Mouse (Mus musculus): ENCODE results near the gene Dysf. TPM values are rescaled to one million over a fixed set of nuclear protein-coding genes. Genes with fewer than 3 reads are reported as not detected.

Dysf gene
- polyA plus RNA-seq, 1 experiment from 2014 or later, result 4.9 TPM

DNA sequence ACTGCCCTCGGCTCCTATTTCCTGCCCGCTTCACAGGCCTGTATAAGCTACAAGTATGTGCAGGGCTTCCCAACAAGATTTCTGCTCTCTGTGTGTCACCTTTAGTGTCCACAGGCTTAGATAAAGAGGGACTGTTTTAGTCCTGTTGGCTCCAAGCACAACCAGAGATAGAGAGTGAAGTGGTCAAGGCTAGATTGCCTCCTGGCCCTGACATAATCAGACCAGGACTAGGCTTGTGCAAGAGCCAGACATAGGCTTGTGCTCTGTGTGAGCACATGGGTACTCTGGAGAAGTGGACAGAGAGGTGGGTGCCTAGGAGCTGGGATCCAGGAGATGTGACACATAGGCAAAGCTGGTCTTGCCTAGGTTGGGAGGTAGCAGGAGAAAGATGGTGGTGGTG lies 146.1 kb downstream of the Dysf start:
- H3K4me1 ChIP-seq, result no peaks in the 10 kb centered on the region
- H3K4me3 ChIP-seq, result no peak overlapping the region
- WGBS, result 93% methylated on average over 2 of the region's 2 CpGs
- H3K9ac ChIP-seq, result no peak overlapping the region
- H3K4me2 ChIP-seq (replicated peaks), result no peak overlapping the region
- H3K36me3 ChIP-seq, result no peaks in the 10 kb centered on the region
- H3K27me3 ChIP-seq, result no peaks in the 10 kb centered on the region
- no peak overlapping the region for H3K27ac ChIP-seq
- ATAC-seq (ENCODE audit: low FRiP score), result no peak
- H3K9me3 ChIP-seq (replicated peaks), result no peaks in the 10 kb centered on the region

DNA sequence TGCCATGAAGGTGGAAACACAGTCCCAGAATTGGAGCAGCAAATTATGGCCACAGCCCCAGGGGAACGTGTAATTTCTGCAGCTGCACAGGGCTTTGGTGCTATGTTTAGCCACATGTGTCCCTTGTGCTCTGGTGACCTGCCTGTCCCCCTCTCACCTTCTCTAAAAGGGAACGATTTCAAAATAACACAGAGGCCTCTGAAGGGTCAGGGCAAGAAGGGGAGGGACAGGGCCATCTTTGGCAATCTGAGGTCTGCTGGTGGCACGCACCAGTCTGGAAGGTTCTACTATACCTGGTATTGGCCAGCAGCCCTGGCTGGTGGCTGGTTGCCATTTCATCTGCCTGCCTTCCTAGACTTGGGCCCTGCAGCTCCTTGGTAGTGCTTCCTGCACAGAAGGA lies 147.4 kb downstream of the Dysf start:
- ATAC-seq (ENCODE audit: low FRiP score), result no peak
- WGBS, result 81% methylated on average over 3 of the region's 3 CpGs
- no peaks in the 10 kb centered on the region for H3K36me3 ChIP-seq
- H3K27ac ChIP-seq, result no peak overlapping the region
- no peak overlapping the region for H3K4me2 ChIP-seq (replicated peaks)
- H3K9ac ChIP-seq, result no peak overlapping the region
- no peaks in the 10 kb centered on the region for H3K4me1 ChIP-seq
- H3K27me3 ChIP-seq, result no peaks in the 10 kb centered on the region
- H3K9me3 ChIP-seq (replicated peaks), result no peaks in the 10 kb centered on the region
- H3K4me3 ChIP-seq, result no peak overlapping the region

DNA sequence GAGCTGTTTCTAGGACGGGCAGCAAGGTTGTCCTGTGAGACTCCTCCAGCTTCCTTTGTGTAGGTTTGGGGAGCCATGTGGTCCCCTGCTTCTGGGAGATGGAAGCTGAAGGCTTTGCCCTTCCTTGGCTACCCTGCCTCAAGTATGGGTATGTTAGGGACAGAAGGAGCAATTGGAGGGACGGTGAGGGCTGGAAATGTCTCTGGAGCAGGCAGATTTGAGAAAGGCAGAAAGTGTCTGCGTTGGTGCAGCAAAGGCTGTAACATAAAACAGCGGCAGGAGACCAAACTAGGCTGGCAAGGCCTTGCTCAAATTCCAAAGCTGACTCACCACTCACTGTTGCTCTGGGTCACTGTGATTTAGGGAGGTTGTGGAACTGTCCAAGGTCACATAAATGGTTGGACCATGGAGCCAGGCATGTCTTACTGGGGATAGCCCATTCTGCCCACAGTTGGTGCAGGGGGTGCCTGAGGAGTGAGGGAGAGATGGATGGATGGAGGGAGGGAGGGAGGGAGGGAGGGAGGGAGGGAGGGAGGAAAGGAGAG lies 148.2 kb downstream of the Dysf start:
- Histone ChIP-seq H3K4me3 (no peak overlapping the region), H3K36me3 (no peaks in the 10 kb centered on the region), H3K27ac (no peak overlapping the region), H3K4me1 (no peaks in the 10 kb centered on the region), H3K27me3 (no peaks in the 10 kb centered on the region), H3K9ac (no peak overlapping the region), H3K4me2 (replicated peaks) (no peak overlapping the region), H3K9me3 (replicated peaks) (no peaks in the 10 kb centered on the region)
- no peak for ATAC-seq (ENCODE audit: low FRiP score)
- 75% methylated on average over 4 of the region's 4 CpGs for WGBS

DNA sequence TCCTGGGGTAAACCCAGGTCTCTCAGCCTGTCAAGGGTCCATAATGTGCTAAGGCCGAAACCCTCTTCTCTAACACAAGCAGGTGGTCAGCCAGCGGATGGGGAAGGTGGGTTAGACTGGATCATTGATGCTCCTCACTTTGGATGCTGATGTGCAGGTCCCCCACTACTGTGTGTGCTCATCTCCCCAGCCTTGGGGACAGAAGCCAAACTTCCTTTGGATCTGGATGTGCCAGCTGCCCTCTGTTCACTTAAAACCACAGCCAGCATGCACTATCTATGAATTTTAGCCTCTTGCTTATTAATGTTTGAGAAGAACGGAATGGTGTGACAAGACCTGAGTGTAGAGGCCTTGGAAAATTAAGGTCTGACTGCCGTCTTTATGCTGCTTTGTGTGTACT lies 150.7 kb downstream of the Dysf start:
- no peaks in the 10 kb centered on the region for H3K36me3 ChIP-seq
- ATAC-seq (ENCODE audit: low FRiP score), result no peak
- 89% methylated on average over 4 of the region's 4 CpGs for WGBS

DNA sequence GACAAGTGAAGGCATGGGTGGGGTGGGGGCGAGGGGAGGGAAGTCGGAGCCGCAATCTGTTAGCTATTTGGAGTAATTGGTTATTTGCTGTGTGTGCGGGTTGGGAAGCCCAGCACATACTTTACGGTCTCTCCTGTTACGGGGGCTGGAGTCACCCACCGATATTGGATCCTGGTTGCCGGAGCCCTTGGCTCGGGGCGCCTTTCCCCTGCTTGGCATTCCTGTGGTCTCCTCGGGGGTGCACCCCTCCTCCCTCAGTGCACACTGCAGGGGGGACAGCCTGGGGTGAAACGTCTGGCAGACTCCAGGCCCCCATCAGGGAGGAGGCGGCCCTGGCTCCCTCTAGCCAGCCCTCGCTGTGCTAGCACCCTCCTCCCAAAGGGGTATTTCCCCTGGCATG lies 159.2 kb downstream of the Dysf start:
- whole genome bisulfite sequencing, result 81% methylated on average over 14 of the region's 14 CpGs
- Histone ChIP-seq H3K9me3 (replicated peaks) (no peaks in the 10 kb centered on the region), H3K27ac (no peak overlapping the region), H3K4me1 (no peaks in the 10 kb centered on the region), H3K36me3 (no peaks in the 10 kb centered on the region), H3K4me3 (no peak overlapping the region), H3K4me2 (replicated peaks) (no peak overlapping the region), H3K9ac (no peak overlapping the region), H3K27me3 (no peaks in the 10 kb centered on the region)
- no peak for ATAC-seq (ENCODE audit: low FRiP score)

More for the DNA sequence above, 150.7 kb downstream of the Dysf start:
- no peaks in the 10 kb centered on the region for H3K4me1 ChIP-seq
- no peak overlapping the region for H3K9ac ChIP-seq
- no peak overlapping the region for H3K4me3 ChIP-seq
- H3K4me2 ChIP-seq (replicated peaks), result no peak overlapping the region
- H3K9me3 ChIP-seq (replicated peaks), result no peaks in the 10 kb centered on the region
- no peaks in the 10 kb centered on the region for H3K27me3 ChIP-seq
- no peak overlapping the region for H3K27ac ChIP-seq

DNA sequence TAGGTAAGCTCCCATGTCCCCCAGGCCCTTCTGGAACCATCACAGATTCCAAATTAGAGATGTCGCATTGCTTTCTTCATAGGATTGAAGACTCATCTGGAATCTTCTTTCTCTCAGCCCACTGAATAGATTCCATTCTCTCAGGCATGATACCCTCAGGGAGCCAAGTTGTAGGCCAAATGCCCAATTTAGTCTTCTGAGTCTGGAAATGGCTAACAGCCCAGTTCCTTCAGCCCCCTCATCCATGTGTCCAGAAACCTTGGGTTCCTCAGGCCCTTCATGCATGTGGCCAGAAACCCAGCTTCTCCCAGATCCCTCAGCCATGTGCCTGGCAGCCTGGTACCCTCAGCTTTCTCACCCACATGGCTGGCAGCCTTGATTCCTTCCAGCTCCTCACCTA lies 160.2 kb downstream of the Dysf start:
- Histone ChIP-seq H3K4me3 (no peak overlapping the region), H3K27ac (no peak overlapping the region), H3K4me2 (replicated peaks) (no peak overlapping the region), H3K9me3 (replicated peaks) (no peaks in the 10 kb centered on the region), H3K36me3 (no peaks in the 10 kb centered on the region), H3K9ac (no peak overlapping the region), H3K4me1 (no peaks in the 10 kb centered on the region), H3K27me3 (no peaks in the 10 kb centered on the region)
- 89% methylated on average over 1 of the region's 1 CpGs for WGBS
- no peak for ATAC-seq (ENCODE audit: low FRiP score)

DNA sequence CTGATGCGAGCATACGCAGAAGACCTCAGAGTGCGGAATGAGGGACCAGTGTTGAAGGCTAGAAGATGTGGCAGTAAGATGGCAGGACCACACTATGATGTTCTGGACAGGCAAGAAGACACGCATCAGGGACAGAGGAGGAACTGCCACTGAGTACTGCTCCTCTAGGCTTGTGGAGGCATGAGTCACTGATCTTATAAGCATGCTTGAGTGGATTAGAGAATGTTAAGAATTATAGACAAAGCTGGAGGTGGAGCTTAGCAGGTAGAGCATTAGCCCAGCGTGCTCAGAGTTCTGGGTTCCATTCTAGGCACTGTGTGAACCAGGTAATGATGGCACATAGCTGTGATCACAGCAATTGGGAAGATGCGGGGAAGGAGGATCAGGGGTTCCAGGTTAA lies 165.2 kb downstream of the Dysf start:
- H3K9me3 ChIP-seq (replicated peaks), result no peaks in the 10 kb centered on the region
- no peak for ATAC-seq (ENCODE audit: low FRiP score)
- no peaks in the 10 kb centered on the region for H3K4me1 ChIP-seq
- 91% methylated on average over 6 of the region's 6 CpGs for WGBS
- no peak overlapping the region for H3K27ac ChIP-seq
- no peak overlapping the region for H3K9ac ChIP-seq
- no peaks in the 10 kb centered on the region for H3K27me3 ChIP-seq
- H3K4me3 ChIP-seq, result no peak overlapping the region
- no peaks in the 10 kb centered on the region for H3K36me3 ChIP-seq
- no peak overlapping the region for H3K4me2 ChIP-seq (replicated peaks)

DNA sequence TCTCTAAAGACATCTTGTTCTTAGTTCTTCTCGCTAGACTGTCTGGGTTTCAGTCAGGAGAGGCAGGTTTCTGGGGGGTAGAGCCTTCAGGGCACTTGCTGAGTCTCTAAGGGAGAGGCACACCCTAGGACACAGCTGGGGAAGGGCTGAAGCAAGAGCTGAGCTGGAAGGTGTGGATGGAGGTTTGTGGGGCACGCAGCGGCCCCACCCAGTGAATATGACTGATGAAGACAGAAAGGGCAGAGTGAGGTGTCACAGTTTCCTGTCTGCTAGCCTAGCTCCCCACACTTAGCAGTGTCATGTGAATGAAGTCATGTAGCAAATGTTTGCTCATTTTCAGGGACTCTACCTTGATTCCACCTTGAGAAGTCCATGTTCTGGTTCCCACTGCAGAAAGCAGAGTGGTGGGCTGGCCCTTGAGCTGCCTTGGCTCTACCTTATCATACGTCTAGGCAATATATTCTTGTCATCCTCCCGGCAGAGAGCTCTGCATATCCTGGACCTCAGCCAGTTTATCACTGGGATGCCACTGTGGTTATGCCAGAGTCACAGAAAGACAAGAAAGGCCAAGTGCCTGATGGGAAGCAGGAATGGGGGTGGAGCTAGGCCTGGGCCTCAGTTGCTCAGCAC lies 170.5 kb downstream of the Dysf start:
- no peak overlapping the region for H3K9ac ChIP-seq
- no peaks in the 10 kb centered on the region for H3K27me3 ChIP-seq
- no peaks in the 10 kb centered on the region for H3K4me1 ChIP-seq
- no peak overlapping the region for H3K4me3 ChIP-seq
- ATAC-seq (ENCODE audit: low FRiP score), result no peak
- H3K36me3 ChIP-seq, result no peaks in the 10 kb centered on the region
- no peaks in the 10 kb centered on the region for H3K9me3 ChIP-seq (replicated peaks)
- WGBS, result 79% methylated on average over 5 of the region's 5 CpGs
- H3K27ac ChIP-seq, result no peak overlapping the region
- H3K4me2 ChIP-seq (replicated peaks), result no peak overlapping the region

DNA sequence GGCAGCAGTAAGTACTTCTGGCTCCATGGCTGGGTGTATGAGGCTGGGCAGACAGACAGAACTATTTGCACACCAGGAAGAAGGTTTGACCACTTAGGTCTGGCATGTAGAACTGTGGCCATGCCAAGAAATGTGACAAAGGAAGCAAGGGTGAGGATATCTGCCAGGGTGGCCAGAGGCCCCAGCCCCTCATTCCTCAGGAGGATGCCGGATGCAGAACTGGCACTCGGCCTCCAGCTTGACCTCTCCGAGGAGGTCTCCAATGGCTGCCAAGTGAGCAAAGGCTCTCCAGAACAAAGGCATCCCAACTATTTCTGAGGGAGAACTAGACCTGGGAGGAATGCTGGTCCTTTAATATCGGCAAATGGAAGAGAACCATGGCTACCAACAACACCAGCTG lies 173.1 kb downstream of the Dysf start:
- Histone ChIP-seq H3K4me1 (no peaks in the 10 kb centered on the region), H3K4me3 (no peak overlapping the region), H3K4me2 (replicated peaks) (no peak overlapping the region), H3K27ac (no peak overlapping the region), H3K36me3 (no peaks in the 10 kb centered on the region), H3K9ac (no peak overlapping the region), H3K9me3 (replicated peaks) (no peaks in the 10 kb centered on the region), H3K27me3 (no peaks in the 10 kb centered on the region)
- WGBS, result 59% methylated on average over 4 of the region's 4 CpGs
- no peak for ATAC-seq (ENCODE audit: low FRiP score)

DNA sequence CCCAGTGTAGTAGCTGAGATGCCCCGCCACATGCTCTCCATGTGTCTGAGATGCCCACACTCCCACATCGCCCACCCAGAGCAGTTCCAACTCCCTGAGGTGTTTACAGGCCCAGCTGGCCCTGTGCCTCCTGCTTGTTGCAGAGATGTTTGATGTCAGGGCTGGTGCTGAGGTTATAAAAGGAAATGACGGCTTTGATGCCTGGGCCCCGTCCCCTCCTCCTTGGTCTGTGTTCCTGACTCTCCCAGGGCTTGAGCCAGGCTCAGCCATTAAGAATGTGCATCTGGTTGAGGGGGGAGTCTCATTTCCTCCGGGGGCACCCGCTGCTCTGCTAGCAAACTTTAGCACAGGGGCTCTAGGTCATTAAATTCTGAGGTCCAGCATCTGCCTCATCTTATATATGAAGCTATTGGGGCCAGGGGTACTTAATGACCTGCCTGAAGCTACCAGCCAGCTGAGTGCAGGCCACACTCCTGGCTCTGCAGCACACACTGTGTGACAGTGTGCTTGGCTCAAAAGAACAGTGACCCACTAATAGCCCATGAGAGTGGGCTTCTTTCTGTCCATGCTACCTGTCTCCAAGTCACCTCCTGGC lies 183.4 kb downstream of the Dysf start:
- Histone ChIP-seq H3K4me3 (no peak overlapping the region), H3K4me1 (peaks cover 4% of the 10 kb centered on the region; the same call in 1 of the 2 replicates), H3K9me3 (replicated peaks) (no peaks in the 10 kb centered on the region), H3K27me3 (no peaks in the 10 kb centered on the region), H3K27ac (no peak overlapping the region), H3K36me3 (no peaks in the 10 kb centered on the region), H3K9ac (no peak overlapping the region), H3K4me2 (replicated peaks) (no peak overlapping the region)
- no peak for ATAC-seq (ENCODE audit: low FRiP score)
- WGBS, result 62% methylated on average over 6 of the region's 6 CpGs

DNA sequence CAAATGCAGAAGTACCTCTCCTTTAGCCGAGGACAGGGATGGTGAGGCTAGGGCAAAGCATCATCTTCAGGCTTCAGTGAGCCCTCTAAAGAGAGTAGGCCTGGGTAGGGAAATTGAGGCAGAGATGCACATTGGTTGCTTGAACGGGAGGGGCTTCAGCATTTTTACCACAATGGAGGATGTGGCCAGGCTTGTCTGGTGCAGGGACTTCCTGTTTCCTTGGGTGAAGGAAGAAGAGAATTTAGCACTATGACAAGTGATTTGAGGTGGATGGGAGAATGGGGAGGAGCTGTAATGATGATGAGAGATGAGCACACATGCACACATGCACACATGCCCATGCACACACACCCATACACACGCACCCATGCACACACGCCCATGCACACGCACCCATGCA lies 188.1 kb downstream of the Dysf start:
- Histone ChIP-seq H3K27me3 (no peaks in the 10 kb centered on the region), H3K9me3 (replicated peaks) (no peaks in the 10 kb centered on the region), H3K4me2 (replicated peaks) (no peak overlapping the region), H3K36me3 (no peaks in the 10 kb centered on the region), H3K4me3 (no peak overlapping the region), H3K27ac (no peak overlapping the region), H3K9ac (no peak overlapping the region), H3K4me1 (peaks cover 8% of the 10 kb centered on the region)
- no peak for ATAC-seq (ENCODE audit: low FRiP score)
- 94% methylated on average over 5 of the region's 5 CpGs for WGBS

DNA sequence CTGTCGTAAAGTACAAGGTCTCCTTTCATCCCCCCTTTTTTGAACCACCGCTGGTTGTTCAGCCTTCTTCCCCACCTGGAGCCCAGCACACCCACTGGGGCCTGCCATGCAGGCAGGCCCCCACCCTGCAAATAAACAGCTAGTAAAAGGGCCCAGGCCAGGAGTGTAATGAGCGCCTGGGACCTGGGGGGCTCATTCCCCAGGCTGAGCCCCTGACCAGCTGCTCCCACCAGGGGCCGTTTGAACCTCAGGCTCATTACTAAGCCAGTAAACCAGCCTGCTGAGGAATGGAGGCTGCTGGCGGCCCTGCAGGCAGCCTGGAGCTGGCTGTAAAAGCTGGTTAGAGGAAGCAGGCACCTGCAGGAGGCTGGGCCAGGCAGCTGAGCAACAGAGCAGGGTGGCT lies 189.4 kb downstream of the Dysf start:
- H3K9me3 ChIP-seq (replicated peaks), result no peaks in the 10 kb centered on the region
- H3K4me2 ChIP-seq (replicated peaks), result no peak overlapping the region
- no peak for ATAC-seq (ENCODE audit: low FRiP score)
- H3K4me1 ChIP-seq, result peaks cover 5% of the 10 kb centered on the region; the same call in 1 of the 2 replicates
- H3K36me3 ChIP-seq, result no peaks in the 10 kb centered on the region
- WGBS, result 13% methylated on average over 5 of the region's 5 CpGs
- H3K27ac ChIP-seq, result no peak overlapping the region
- H3K27me3 ChIP-seq, result no peaks in the 10 kb centered on the region
- H3K4me3 ChIP-seq, result no peak overlapping the region
- H3K9ac ChIP-seq, result no peak overlapping the region

All from hindbrain, embryonic 12.5 days (tissue).